In the genomic region with DNA sequence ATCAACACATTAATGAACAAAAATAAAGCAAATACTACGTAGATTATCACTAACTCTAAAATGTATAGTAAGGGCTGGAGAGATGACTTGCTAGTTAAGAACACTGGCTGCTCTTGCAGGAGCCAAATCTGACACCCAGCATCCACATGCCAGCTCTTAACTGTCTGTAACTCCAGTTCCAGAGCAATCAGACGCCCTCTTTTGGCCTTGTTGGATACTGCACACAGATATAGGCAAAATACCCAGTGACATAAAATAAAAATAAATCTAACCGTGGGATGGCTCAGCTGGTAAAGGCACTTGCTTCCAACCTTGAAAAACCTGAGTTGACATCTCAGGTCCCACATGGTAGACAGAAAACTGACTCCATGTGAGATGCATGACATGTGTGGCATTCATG, we compare ENCODE assay signal across 20 mouse cellular contexts. TPM values are rescaled to one million over a fixed set of nuclear protein-coding genes. Genes with fewer than 3 reads are reported as not detected.
DNase-seq lines count a peak whose midpoint lies in the region; ATAC-seq and TF ChIP-seq lines count a peak whose summit lies in the region.
"Had no signal": no experiment of that assay in that cellular context is flagged by ENCODE, and none has a peak within 500 bp of the region (broad histone marks: within the 10 kb centered on the region; RNA-seq: fewer than 3 reads in every experiment).

No protein-coding gene starts in this region.

- peak; percentile 13 for DNase-seq in embryo, embryonic 10 days (ENCODE audit: low spot score)
- DNase-seq in embryo, embryonic 11 days, result no peak
- no peak for DNase-seq in left cerebral cortex, adult 2 months (ENCODE audit: extremely low spot score in 1 of 2, low spot score in 2 of 2)
- DNase-seq in left cerebral cortex, postnatal 10 days (ENCODE audit: extremely low spot score in 1 of 2, low spot score in 2 of 2), result no peak
- DNase-seq in A20 (ENCODE audit: low read depth, low spot score), result peak; percentile 11
- DNase-seq in induced T-regulatory cell, adult 2 months (ENCODE audit: low read depth), result peak; percentile 20
- DNase-seq in heart, postnatal 14 days, result no peak
- DNase-seq: adrenal gland, postnatal 36 days; kidney, adult 9 months; right cerebral cortex, adult 18-20 months had no signal

- H3K9me3 ChIP-seq in forebrain, embryonic 15.5 days, result no peaks in the 10 kb centered on the region
- H3K9me3 ChIP-seq: embryonic facial prominence, embryonic 15.5 days; forebrain, embryonic 12.5 days; heart, embryonic 15.5 days; hindbrain, embryonic 13.5 days; limb, embryonic 13.5 days; lung, embryonic 15.5 days; stomach, embryonic 15.5 days had no signal

- TF ChIP-seq CTCF in left cerebral cortex, adult 2 months (IDR thresholded peaks at IDR 0.05), result peak; percentile 18

- H3K9ac ChIP-seq in forebrain, embryonic 15.5 days (replicated peaks), result no peak overlapping the region
- H3K9ac ChIP-seq: embryonic facial prominence, embryonic 15.5 days; forebrain, embryonic 12.5 days; heart, embryonic 15.5 days; hindbrain, embryonic 13.5 days; limb, embryonic 13.5 days; lung, embryonic 15.5 days; stomach, embryonic 15.5 days had no signal

- no peak overlapping the region for H3K4me3 ChIP-seq in left cerebral cortex, adult 2 months
- H3K4me3 ChIP-seq in forebrain, embryonic 15.5 days, result no peak overlapping the region
- H3K4me3 ChIP-seq: embryonic facial prominence, embryonic 15.5 days; forebrain, embryonic 12.5 days; heart, embryonic 15.5 days; hindbrain, embryonic 13.5 days; limb, embryonic 13.5 days; lung, embryonic 15.5 days; myocyte; stomach, embryonic 15.5 days had no signal

- ATAC-seq in forebrain, embryonic 15.5 days (replicated peaks), result no peak
- ATAC-seq: activated CD4-positive, CD25-positive, alpha-beta regulatory T cell, adult 4 months had no signal

- H3K4me1 ChIP-seq in forebrain, embryonic 15.5 days, result no peaks in the 10 kb centered on the region
- H3K4me1 ChIP-seq: embryonic facial prominence, embryonic 15.5 days; forebrain, embryonic 12.5 days; heart, embryonic 15.5 days; hindbrain, embryonic 13.5 days; limb, embryonic 13.5 days; lung, embryonic 15.5 days; stomach, embryonic 15.5 days had no signal

- H3K36me3 ChIP-seq in forebrain, embryonic 15.5 days, result peaks cover 37% of the 10 kb centered on the region

- no peak overlapping the region for H3K4me2 ChIP-seq in forebrain, embryonic 15.5 days (replicated peaks)
- H3K4me2 ChIP-seq: embryonic facial prominence, embryonic 15.5 days; forebrain, embryonic 12.5 days; heart, embryonic 15.5 days; hindbrain, embryonic 13.5 days; limb, embryonic 13.5 days; lung, embryonic 15.5 days; stomach, embryonic 15.5 days had no signal

- H3K27ac ChIP-seq in left cerebral cortex, adult 2 months, result no peak overlapping the region
- H3K27ac ChIP-seq in forebrain, embryonic 15.5 days (replicated peaks), result no peak overlapping the region
- H3K27ac ChIP-seq: embryonic facial prominence, embryonic 15.5 days; forebrain, embryonic 12.5 days; heart, embryonic 15.5 days; hindbrain, embryonic 13.5 days; limb, embryonic 13.5 days; lung, embryonic 15.5 days; stomach, embryonic 15.5 days had no signal

- 75% methylated on average over 3 of the region's 3 CpGs for WGBS in forebrain, embryonic 15.5 days

- intact Hi-C loops in left cerebral cortex, adult 2 months (cut with DNase I), result no loop called here
- intact Hi-C loops in left cerebral cortex, postnatal 10 days (cut with DNase I), result no loop called here
- intact Hi-C loops in heart, postnatal 14 days (cut with DNase I), result no loop called here

- no peaks in the 10 kb centered on the region for H3K27me3 ChIP-seq in forebrain, embryonic 15.5 days
- H3K27me3 ChIP-seq: embryonic facial prominence, embryonic 15.5 days; forebrain, embryonic 12.5 days; heart, embryonic 15.5 days; hindbrain, embryonic 13.5 days; limb, embryonic 13.5 days; lung, embryonic 15.5 days; stomach, embryonic 15.5 days had no signal

RNA-seq across cellular contexts. Expression of a gene that starts 36.0 kb away (rescaled TPM):
- 100 to 1,000 TPM; 172 to 182 TPM for total RNA-seq in left cerebral cortex, adult 2 months (2021)
- 100 to 1,000 TPM; 156 to 162 TPM for total RNA-seq in left cerebral cortex, postnatal 10 days (2021)
- total RNA-seq in heart, postnatal 14 days (2021), result 10 to 100 TPM; 29.9 to 31.8 TPM
- 38.5 and 39.2 TPM in 2 replicates for polyA plus RNA-seq in forebrain, embryonic 15.5 days (2015; fragmentation: Nextera tagmentation; extraction: Ambion mirVana)

Comparison
In these comparisons a context has a peak if more than half of its experiments do, and no peak if none do; other contexts are left out.
1. DNase-seq: peak in embryo, embryonic 10 days (single experiment), A20 (single experiment) and induced T-regulatory cell, adult 2 months (single experiment); none in embryo, embryonic 11 days (single experiment), left cerebral cortex, adult 2 months (0 of 2), left cerebral cortex, postnatal 10 days (0 of 2) and heart, postnatal 14 days (0 of 2).
2. RNA of a gene that starts 36.0 kb away (total RNA-seq): 172 to 182 TPM in left cerebral cortex, adult 2 months and 156 to 162 TPM in left cerebral cortex, postnatal 10 days; 29.9 to 31.8 TPM in heart, postnatal 14 days; every median in the first group is over 4 times any median in the second.